Mouse (Mus musculus) retina, postnatal 1 day (tissue): Measurements from ENCODE around the gene Zfp428.

Source experiments
- DNase-seq: peaks from one replicate; pipeline ENCODE4 v3.0.0-alpha.2; 2012

Gene Zfp428

DNA sequence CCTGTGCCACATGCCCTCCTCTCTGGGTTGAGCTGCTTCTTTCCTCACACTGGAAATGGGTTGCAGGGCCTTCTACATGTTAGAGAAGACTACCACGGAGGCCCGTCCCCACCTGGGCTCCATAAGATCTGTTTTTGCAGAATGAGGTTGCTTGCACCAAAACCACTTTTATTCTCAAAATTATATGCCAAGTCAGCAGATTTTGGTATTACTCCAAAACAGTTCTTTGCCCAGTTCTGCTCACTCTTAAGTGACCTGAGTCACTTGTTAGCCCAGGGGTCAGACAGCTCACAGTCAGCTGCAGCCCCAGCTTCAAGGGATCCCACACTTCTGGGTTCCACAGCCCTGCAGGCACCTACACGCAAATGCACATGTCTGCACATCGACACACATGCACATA is 54.6 kb downstream of the Zfp428 start:
- no peak for DNase-seq

DNA sequence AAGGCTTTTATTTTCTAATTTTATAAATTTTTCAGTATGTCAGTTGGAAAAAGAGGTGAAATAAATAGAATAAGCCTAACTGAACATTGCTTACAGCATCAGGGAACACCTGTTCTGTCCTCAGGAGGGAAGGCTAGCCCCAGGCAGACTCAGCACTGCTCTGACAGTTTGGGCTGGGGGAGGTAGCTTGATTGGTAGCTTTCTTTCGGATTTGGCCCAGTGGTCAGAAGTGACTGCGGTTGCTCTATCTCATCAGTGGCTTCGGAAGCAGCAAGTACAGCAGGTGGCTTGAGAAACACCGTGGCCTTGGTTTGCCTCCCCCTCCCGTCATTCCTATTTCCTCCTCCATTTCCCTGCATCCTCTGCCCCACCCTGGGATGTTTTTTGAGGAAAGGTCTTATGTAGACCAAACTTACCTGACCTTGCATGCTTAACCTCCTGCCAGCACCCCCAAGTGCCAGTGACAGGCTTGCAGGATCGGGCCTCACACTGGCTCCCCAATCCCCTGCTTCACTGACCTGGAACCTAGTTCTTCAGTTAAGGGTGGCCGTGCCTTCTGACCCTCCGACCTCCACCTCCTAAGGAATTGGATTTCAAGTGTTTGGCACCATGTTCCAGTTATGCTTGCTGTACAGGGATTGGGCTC is 56.5 kb downstream of the Zfp428 start:
- DNase-seq = no peak

DNA sequence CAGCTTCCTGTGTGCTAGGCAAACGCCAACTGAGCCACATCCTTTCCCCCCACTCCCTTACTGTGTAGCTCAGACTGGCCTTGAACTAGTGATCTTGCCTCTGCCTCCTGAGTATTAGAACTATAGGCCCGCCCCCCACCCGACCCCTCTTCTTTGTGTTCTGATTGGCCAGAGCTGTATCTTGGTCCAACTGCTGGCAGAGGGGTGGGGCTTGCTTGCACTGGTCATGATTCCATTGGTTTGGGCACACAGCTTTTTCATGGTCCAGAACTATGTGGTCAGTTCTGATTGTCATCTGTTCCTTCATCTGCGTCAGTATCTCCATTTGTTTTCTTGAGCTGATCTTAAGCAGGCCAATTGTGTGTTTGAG is 57.0 kb downstream of the Zfp428 start:
- no peak for DNase-seq

DNA sequence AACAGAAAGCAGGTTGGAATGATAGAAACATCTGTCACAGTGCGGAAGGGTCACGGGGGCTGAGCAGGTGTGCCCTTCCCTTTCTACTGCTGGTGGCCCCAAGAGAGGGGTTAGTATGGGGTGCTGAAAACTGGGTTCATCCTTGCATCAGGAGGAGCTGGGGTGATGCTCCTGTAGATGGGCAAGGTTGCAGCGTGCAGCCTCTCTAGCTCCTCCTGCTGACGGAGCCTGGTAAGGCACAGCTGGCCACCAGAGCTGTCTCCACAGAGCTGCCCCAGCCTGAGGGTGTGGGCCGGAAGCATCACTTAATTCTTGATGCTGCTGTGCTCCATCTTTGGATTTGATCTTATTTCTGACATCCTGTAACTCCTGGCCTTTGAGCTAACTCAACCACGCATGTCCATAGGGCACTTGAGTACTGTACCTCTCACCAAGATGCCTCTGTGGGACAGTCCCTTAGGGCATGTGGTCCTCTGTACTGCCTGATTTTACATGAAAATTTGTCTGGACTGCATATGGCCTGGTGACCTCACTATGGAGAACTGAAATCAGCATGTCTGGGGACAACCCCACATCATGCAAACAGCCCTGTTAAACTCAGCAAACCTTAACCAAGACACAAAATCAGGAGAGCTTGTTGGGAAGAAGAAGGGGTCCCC is 57.9 kb downstream of the Zfp428 start:
- peak; percentile 65 for DNase-seq
